Mouse (Mus musculus) heart, postnatal 0 days (tissue): ENCODE data around the gene Amacr. TPM values are rescaled to one million over a fixed set of nuclear protein-coding genes. Genes with fewer than 3 reads are reported as not detected.

ENCODE experiments used
- ATAC-seq: fragments of 200-750 bp; cut with Nextera tagmentation; 2 replicates; pipeline ENCODE4 v1.8.0; 2017; ENCODE audit warnings: low read depth, moderate number of reproducible peaks, moderate library complexity; ENCODE audit not compliant: insufficient read depth
- DNase-seq: peaks from one replicate; pipeline ENCODE4 v3.0.0-alpha.2; 2016; ENCODE audit warnings: low spot score
- H3K27ac ChIP-seq: fragments of 300-500 bp; sonication (generic); 2 replicates; pipeline ENCODE4 v1.5.1; 2014; ENCODE audit warnings: low read depth, mild to moderate bottlenecking
- H3K27me3 ChIP-seq: fragments of 300-500 bp; sonication (generic); 2 replicates; pipeline ENCODE4 v1.6.1; 2014; ENCODE audit warnings: low read length, mixed read lengths; ENCODE audit not compliant: control insufficient read depth, insufficient read depth
- H3K36me3 ChIP-seq: fragments of 300-500 bp; sonication (generic); replicated peaks from 2 replicates; pipeline ENCODE4 v1.6.1; 2014; ENCODE audit warnings: low read length, mixed read lengths; ENCODE audit not compliant: control insufficient read depth, insufficient read depth
- H3K4me1 ChIP-seq: fragments of 300-500 bp; sonication (generic); 2 replicates; pipeline ENCODE4 v1.6.1; 2014; ENCODE audit warnings: antibody characterized with exemption; ENCODE audit not compliant: control insufficient read depth, insufficient read depth
- H3K4me2 ChIP-seq: fragments of 300-500 bp; sonication (generic); 2 replicates; pipeline ENCODE4 v1.6.1; 2014; ENCODE audit warnings: low read depth, mild to moderate bottlenecking, low read length, moderate library complexity
- H3K4me3 ChIP-seq: fragments of 300-500 bp; sonication (generic); 2 replicates; pipeline ENCODE4 v1.5.1; 2014; ENCODE audit warnings: low read depth, low read length
- H3K9ac ChIP-seq: fragments of 300-500 bp; sonication (generic); replicated peaks from 2 replicates; pipeline ENCODE4 v1.6.1; 2014; ENCODE audit warnings: low read depth, low read length, mixed read lengths
- H3K9me3 ChIP-seq: fragments of 300-500 bp; sonication (generic); replicated peaks from 2 replicates; pipeline ENCODE4 v1.6.1; 2016; ENCODE audit warnings: low read length; ENCODE audit not compliant: control insufficient read depth
- CTCF ChIP-seq: IDR thresholded peaks from 2 replicates; pipeline ENCODE4 v1.5.1; 2016; ENCODE audit warnings: antibody characterized with exemption, control low read depth, low read depth
- EP300 ChIP-seq: IDR thresholded peaks from 2 replicates; pipeline ENCODE4 v1.6.1; 2016; ENCODE audit warnings: antibody characterized with exemption, low read depth
- WGBS: fragments of 180-500 bp; shearing (Covaris S2); extraction: QIAGEN DNeasy Blood & Tissue Kit; methylation state at CpG from one replicate; pipeline ENCODE4 v1.1.7; 2014; 5-methylcytosine and 5-hydroxymethylcytosine counted together
- polyA plus RNA-seq: library from polyadenylated mRNA; unstranded; fragments of >200 nt; fragmentation: Nextera tagmentation; extraction: Ambion mirVana; gene quantifications from 2 replicates; pipeline ENCODE4 v1.2.1, GENCODE M21; 2015
- total RNA-seq: library from RNA; depleted of rRNA; stranded (reverse); fragments of >200 nt; gene quantifications from 2 replicates; pipeline ENCODE4 v1.2.3, GENCODE M21; 2014; ENCODE audit warnings: low replicate concordance; rRNA removed

The Amacr gene
- total RNA-seq = 11.2 and 25.5 TPM in 2 replicates
- polyA plus RNA-seq = 24.7 and 25.8 TPM in 2 replicates

DNA sequence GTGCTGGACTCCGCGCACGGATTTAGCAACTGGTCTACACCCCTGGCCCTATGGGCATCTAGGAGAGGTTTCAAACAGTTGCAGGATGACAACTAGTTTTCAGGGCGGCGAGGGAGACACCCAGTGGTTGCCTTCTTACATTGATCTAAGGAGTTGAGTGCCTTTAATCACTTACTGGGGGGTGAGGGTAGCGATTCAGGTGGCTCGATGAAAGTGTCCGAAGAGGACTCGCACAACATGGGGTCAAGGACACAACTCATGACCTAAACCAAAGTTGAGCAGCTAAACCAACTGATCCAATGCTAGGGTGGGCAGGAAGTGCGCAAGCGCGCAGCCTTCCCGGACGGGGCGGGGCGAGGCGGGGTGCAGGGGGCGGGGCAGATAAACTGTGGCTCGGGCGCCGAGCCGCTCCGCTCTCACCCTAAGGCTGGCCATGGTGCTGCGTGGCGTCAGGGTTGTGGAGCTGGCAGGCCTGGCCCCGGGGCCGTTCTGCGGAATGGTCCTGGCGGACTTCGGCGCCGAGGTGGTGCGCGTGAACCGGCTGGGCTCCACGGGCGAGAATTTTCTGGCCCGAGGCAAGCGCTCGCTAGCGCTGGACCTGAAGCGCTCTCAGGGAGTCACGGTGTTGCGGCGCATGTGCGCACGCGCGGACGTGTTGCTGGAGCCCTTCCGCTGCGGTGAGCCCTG lies at the start of gene Amacr:
Gene Amacr (plus strand): TSS at position 380 of the 687 bp plus-strand sequence.
- peak; percentile 89 for DNase-seq
- Histone ChIP-seq H3K27me3 (no peaks in the 10 kb centered on the region), H3K4me2 (peak within 1 kb of the TSS; percentile 74), H3K27ac (peak within 1 kb of the TSS; percentile 90), H3K36me3 (0 out of 2 replicates have a peak, but pooled peaks cover 6% of the 10 kb centered on the region), H3K9me3 (no peaks in the 10 kb centered on the region), H3K4me3 (peak within 1 kb of the TSS; percentile 72), H3K4me1 (peaks cover 9% of the 10 kb centered on the region; the same call in 1 of the 2 replicates), H3K9ac (peak within 1 kb of the TSS; percentile 61)
- under 1% methylated on average over 51 of the region's 52 CpGs for WGBS
- peak; percentile 99 for ATAC-seq
- TF ChIP-seq EP300 (no peak), CTCF (peak; percentile 45)

GRCm38 (mm10) chr15:10933930-10934329 lies 47.6 kb upstream of the Amacr start:
- no peak for ATAC-seq
- H3K4me3 ChIP-seq = no peak overlapping the region
- WGBS = 41% methylated on average over 1 of the region's 1 CpGs
- no peak overlapping the region for H3K4me2 ChIP-seq
- H3K9me3 ChIP-seq = no peaks in the 10 kb centered on the region
- H3K9ac ChIP-seq = no peak overlapping the region
- no peak for DNase-seq
- H3K36me3 ChIP-seq = no peaks in the 10 kb centered on the region
- TF ChIP-seq CTCF = no peak
- TF ChIP-seq EP300 = no peak
- H3K27me3 ChIP-seq = no peaks in the 10 kb centered on the region
- no peak overlapping the region for H3K27ac ChIP-seq
- H3K4me1 ChIP-seq = no peaks in the 10 kb centered on the region

GRCm38 (mm10) chr15:10940148-10941108 lies 41.1 kb upstream of the Amacr start:
- H3K4me3 ChIP-seq = no peak overlapping the region
- TF ChIP-seq EP300 = no peak
- no peak for TF ChIP-seq CTCF
- no peak overlapping the region for H3K9ac ChIP-seq
- ATAC-seq (0 out of 2 replicates have a peak, but pooled peaks have one; percentile 20), DNase-seq (no peak)
- no peak overlapping the region for H3K27ac ChIP-seq
- H3K36me3 ChIP-seq = no peaks in the 10 kb centered on the region
- no peak overlapping the region for H3K4me2 ChIP-seq
- no peaks in the 10 kb centered on the region for H3K9me3 ChIP-seq
- 67% methylated on average over 15 of the region's 15 CpGs for WGBS
- no peaks in the 10 kb centered on the region for H3K4me1 ChIP-seq
- no peaks in the 10 kb centered on the region for H3K27me3 ChIP-seq

GRCm38 (mm10) chr15:10941901-10942300 lies 39.7 kb upstream of the Amacr start:
- TF ChIP-seq CTCF = no peak
- TF ChIP-seq EP300 = no peak
- H3K27me3 ChIP-seq = no peaks in the 10 kb centered on the region
- no peaks in the 10 kb centered on the region for H3K4me1 ChIP-seq
- H3K4me2 ChIP-seq = no peak overlapping the region
- H3K9ac ChIP-seq = no peak overlapping the region
- no peak overlapping the region for H3K27ac ChIP-seq
- no peaks in the 10 kb centered on the region for H3K36me3 ChIP-seq
- ATAC-seq (no peak), DNase-seq (no peak)
- H3K9me3 ChIP-seq = no peaks in the 10 kb centered on the region
- no peak overlapping the region for H3K4me3 ChIP-seq
- WGBS = 73% methylated on average over 6 of the region's 6 CpGs

DNA sequence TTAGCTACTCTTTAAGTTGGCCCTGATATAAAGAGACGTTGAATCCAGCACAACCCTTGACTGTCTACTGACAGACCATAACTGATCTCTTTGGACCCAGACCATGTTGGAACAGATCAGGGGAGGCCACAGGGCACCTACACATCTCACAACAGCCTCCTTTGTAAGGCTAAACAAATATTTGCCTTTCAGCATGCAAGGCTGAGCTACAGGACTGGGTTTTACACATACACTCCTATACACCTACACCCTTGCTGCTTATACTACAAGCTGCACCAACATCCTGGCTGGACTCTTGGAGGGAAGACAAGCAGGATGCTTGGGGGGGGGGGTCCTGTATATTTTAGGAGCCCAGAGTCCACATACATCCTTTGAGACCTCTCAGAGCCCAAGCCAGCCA lies 33.7 kb upstream of the Amacr start:
- Histone ChIP-seq H3K27ac (no peak overlapping the region), H3K4me1 (no peaks in the 10 kb centered on the region), H3K4me2 (no peak overlapping the region), H3K9ac (no peak overlapping the region), H3K27me3 (no peaks in the 10 kb centered on the region), H3K9me3 (no peaks in the 10 kb centered on the region), H3K4me3 (no peak overlapping the region), H3K36me3 (no peaks in the 10 kb centered on the region)
- TF ChIP-seq EP300 (no peak), CTCF (no peak)
- DNase-seq (no peak), ATAC-seq (no peak)
- WGBS = 66% methylated on average over 1 of the region's 1 CpGs
